ENCODE assay signal across 27 mouse cellular contexts in the genomic region with DNA sequence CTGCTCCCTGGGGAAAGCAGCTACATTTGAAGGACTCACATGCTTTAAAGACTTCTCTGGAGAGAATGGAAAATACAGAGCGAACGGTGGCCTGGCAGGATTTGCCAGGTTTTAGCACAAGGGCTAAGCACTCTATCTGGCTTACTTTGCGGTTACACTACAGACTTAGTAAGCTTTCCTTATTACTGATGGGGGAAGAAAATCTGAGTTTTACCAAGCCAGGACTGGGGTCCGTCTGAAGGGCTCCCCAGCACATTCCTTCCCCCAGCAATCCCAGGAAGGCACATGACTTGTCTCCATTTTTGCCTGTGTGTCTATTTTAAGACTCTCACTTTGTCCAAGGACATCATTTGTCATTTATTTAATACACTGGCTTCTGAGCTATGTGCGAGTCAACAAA.
DNase-seq lines count a peak whose midpoint lies in the region; ATAC-seq and TF ChIP-seq lines count a peak whose summit lies in the region.
"Had no signal": no experiment of that assay in that cellular context is flagged by ENCODE, and none has a peak within 500 bp of the region (broad histone marks: within the 10 kb centered on the region; RNA-seq: fewer than 3 reads in every experiment).

No protein-coding gene starts in this region.

- H3K9ac ChIP-seq in heart, embryonic 12.5 days, result no peak overlapping the region
- H3K9ac ChIP-seq in kidney, embryonic 16.5 days (replicated peaks; ENCODE audit: low read length), result no peak overlapping the region
- no peak overlapping the region for H3K9ac ChIP-seq in heart, postnatal 0 days (replicated peaks; ENCODE audit: low read depth, low read length)
- H3K9ac ChIP-seq: forebrain, postnatal 0 days; intestine, embryonic 15.5 days; midbrain, embryonic 15.5 days; neural tube, embryonic 12.5 days had no signal

- no peak for ATAC-seq in heart, embryonic 12.5 days (ENCODE audit: insufficient number of reproducible peaks, low FRiP score)
- no peak for ATAC-seq in kidney, embryonic 16.5 days (ENCODE audit: low FRiP score, low TSS enrichment)
- peak; percentile 30 for ATAC-seq in heart, postnatal 0 days (ENCODE audit: insufficient read depth, low read depth)
- ATAC-seq: forebrain, postnatal 0 days; hindbrain, embryonic 16.5 days; intestine, embryonic 15.5 days; midbrain, embryonic 15.5 days; Patski had no signal

- H3K4me2 ChIP-seq in heart, embryonic 12.5 days, result 0 out of 2 replicates have a peak overlapping the region, but pooled peaks have one; percentile 1
- H3K4me2 ChIP-seq in kidney, embryonic 16.5 days (replicated peaks; ENCODE audit: low read depth, low read length), result no peak overlapping the region
- no peak overlapping the region for H3K4me2 ChIP-seq in heart, postnatal 0 days (ENCODE audit: low read depth, low read length)
- H3K4me2 ChIP-seq: intestine, embryonic 15.5 days; midbrain, embryonic 15.5 days; neural tube, embryonic 12.5 days had no signal

- H3K4me3 ChIP-seq in heart, embryonic 12.5 days, result no peak overlapping the region
- H3K4me3 ChIP-seq in kidney, embryonic 16.5 days (ENCODE audit: low read length), result no peak overlapping the region
- H3K4me3 ChIP-seq in brown adipose tissue, adult 24 weeks (ENCODE audit: insufficient read depth, low read depth, low read length), result no peak overlapping the region
- no peak overlapping the region for H3K4me3 ChIP-seq in heart, postnatal 0 days (ENCODE audit: low read depth, low read length)
- H3K4me3 ChIP-seq: hindbrain, embryonic 10.5 days; intestine, embryonic 15.5 days; left cerebral cortex, adult 2 months; midbrain, embryonic 15.5 days; neural tube, embryonic 12.5 days had no signal

- intact Hi-C loops in heart, postnatal 10 days (cut with DNase I), result loop anchor here (10.0 kb wide), 1 partner anchor 342 kb away; the partner anchor contains the start of gene Higd1a

- no peaks in the 10 kb centered on the region for H3K36me3 ChIP-seq in heart, embryonic 12.5 days
- H3K36me3 ChIP-seq in kidney, embryonic 16.5 days (ENCODE audit: insufficient read depth, low read length), result no peaks in the 10 kb centered on the region
- no peaks in the 10 kb centered on the region for H3K36me3 ChIP-seq in heart, postnatal 0 days (replicated peaks; ENCODE audit: control insufficient read depth, insufficient read depth, low read length)
- H3K36me3 ChIP-seq: G1E; intestine, embryonic 15.5 days; midbrain, embryonic 15.5 days had no signal

- peak overlapping the region; percentile 81 for H3K27ac ChIP-seq in heart, embryonic 12.5 days (ENCODE audit: poor library complexity, severe bottlenecking)
- H3K27ac ChIP-seq in kidney, embryonic 16.5 days (ENCODE audit: low read length), result peak overlapping the region; percentile 21; the same call in 1 of the 2 replicates
- H3K27ac ChIP-seq in brown adipose tissue, adult 24 weeks (replicated peaks; ENCODE audit: low read depth, low read length), result peak overlapping the region; percentile 27; the same call in 1 of the 2 replicates
- H3K27ac ChIP-seq in heart, postnatal 0 days (ENCODE audit: low read depth), result peak overlapping the region; percentile 87
- H3K27ac ChIP-seq: hindbrain, embryonic 10.5 days; intestine, embryonic 15.5 days; left cerebral cortex, adult 2 months; midbrain, embryonic 15.5 days; neural tube, embryonic 12.5 days had no signal

- no peaks in the 10 kb centered on the region for H3K27me3 ChIP-seq in heart, embryonic 12.5 days (replicated peaks)
- no peaks in the 10 kb centered on the region for H3K27me3 ChIP-seq in kidney, embryonic 16.5 days (ENCODE audit: insufficient read depth, low read length)
- no peaks in the 10 kb centered on the region for H3K27me3 ChIP-seq in heart, postnatal 0 days (ENCODE audit: control insufficient read depth, insufficient read depth, low read length)
- H3K27me3 ChIP-seq: CH12.LX; intestine, embryonic 15.5 days; midbrain, embryonic 15.5 days; neural tube, embryonic 12.5 days; Patski had no signal

- no peak for TF ChIP-seq CTCF in heart, postnatal 0 days (IDR thresholded peaks at IDR 0.05; ENCODE audit: low read depth)

- H3K4me1 ChIP-seq in heart, embryonic 12.5 days (replicated peaks), result peaks cover 61% of the 10 kb centered on the region
- peaks cover 8% of the 10 kb centered on the region; the same call in 1 of the 2 replicates for H3K4me1 ChIP-seq in kidney, embryonic 16.5 days (ENCODE audit: insufficient read depth, low read length)
- 0 out of 2 replicates have a peak, but pooled peaks cover 2% of the 10 kb centered on the region for H3K4me1 ChIP-seq in brown adipose tissue, adult 24 weeks (ENCODE audit: control insufficient read depth, insufficient read depth, insufficient read length, low read length)
- peaks cover 44% of the 10 kb centered on the region for H3K4me1 ChIP-seq in heart, postnatal 0 days (ENCODE audit: control insufficient read depth, insufficient read depth)
- H3K4me1 ChIP-seq: midbrain, embryonic 15.5 days had no signal

- H3K9me3 ChIP-seq in heart, embryonic 12.5 days (replicated peaks), result no peaks in the 10 kb centered on the region
- H3K9me3 ChIP-seq in kidney, embryonic 16.5 days (ENCODE audit: low read length), result no peaks in the 10 kb centered on the region
- H3K9me3 ChIP-seq in heart, postnatal 0 days (replicated peaks; ENCODE audit: control insufficient read depth, low read length), result no peaks in the 10 kb centered on the region
- H3K9me3 ChIP-seq: G1E; hindbrain, embryonic 10.5 days; intestine, embryonic 15.5 days; midbrain, embryonic 15.5 days; neural tube, embryonic 12.5 days had no signal

- WGBS in heart, embryonic 12.5 days, result 59% methylated on average over 5 of the region's 5 CpGs
- WGBS in kidney, embryonic 16.5 days, result 73% methylated on average over 5 of the region's 5 CpGs
- WGBS in heart, postnatal 0 days, result 36% methylated on average over 5 of the region's 5 CpGs

- no peak for DNase-seq in heart, postnatal 10 days
- DNase-seq in kidney, postnatal 36 days, result no peak
- DNase-seq in heart, postnatal 0 days (ENCODE audit: low spot score), result peak; percentile 79
- no peak for DNase-seq in right cerebral cortex, adult 18-20 months
- DNase-seq: adrenal gland, postnatal 36 days; B cell, adult 2 months; cerebellum, adult 11 months; cerebellum, postnatal 10 days; forebrain, postnatal 0 days; gastrocnemius, postnatal 25 days; kidney, adult 9 months; lung, postnatal 36 days; right cerebral cortex, postnatal 25 days; spleen, adult 18-20 months; thymus, postnatal 14 days had no signal

- no peak for TF ChIP-seq EP300 in heart, postnatal 0 days (IDR thresholded peaks at IDR 0.05; ENCODE audit: low read depth)

Comparison
In these comparisons a context has a peak if more than half of its experiments do, and no peak if none do; other contexts are left out.
1. H3K27ac ChIP-seq: peak in every context shown above with its lines; median percentile 87 in heart, postnatal 0 days; 81 in heart, embryonic 12.5 days; 27 in brown adipose tissue, adult 24 weeks; 21 in kidney, embryonic 16.5 days.